ENCODE assay signal across 9 mouse cellular contexts in genomic region chr1:89457126-89458031, GRCm38 (mm10). TPM values are rescaled to one million over a fixed set of nuclear protein-coding genes. Genes with fewer than 3 reads are reported as not detected.
A peak's percentile ranks its signal among the peaks of the same experiment; 100 is the strongest.
DNase-seq lines count a peak whose midpoint lies in the region; ATAC-seq and TF ChIP-seq lines count a peak whose summit lies in the region.
"Had no signal": no experiment of that assay in that cellular context is flagged by ENCODE, and none has a peak within 500 bp of the region (broad histone marks: within the 10 kb centered on the region; RNA-seq: fewer than 3 reads in every experiment).

No protein-coding gene starts in this region.

- peak; percentile 73 for DNase-seq in kidney, adult 2 months
- no peak for DNase-seq in kidney, postnatal 4 days
- DNase-seq in left cerebral cortex, adult 8-10 months (ENCODE audit: low spot score in 2 of 2) = no peak
- DNase-seq in layer of hippocampus, postnatal 10 days (ENCODE audit: low spot score in 2 of 2) = no peak
- no peak for DNase-seq in left cerebral cortex, postnatal 4 days

- H3K4me3 ChIP-seq in kidney, adult 2 months (ENCODE audit: insufficient read depth, low read depth, low read length) = peak overlapping the region; percentile 6; the same call in 1 of the 2 replicates
- peak overlapping the region; percentile 82 for H3K4me3 ChIP-seq in cortical plate, adult 2 months (ENCODE audit: insufficient read depth, low read length)
- no peak overlapping the region for H3K4me3 ChIP-seq in intestine, postnatal 0 days (ENCODE audit: low read depth, low read length)
- H3K4me3 ChIP-seq in neural tube, embryonic 12.5 days = 0 out of 2 replicates have a peak overlapping the region, but pooled peaks have one; percentile 93
- H3K4me3 ChIP-seq: megakaryocyte, embryonic 14.5 days had no signal

- H3K9ac ChIP-seq in intestine, postnatal 0 days (ENCODE audit: low read depth, low read length) = no peak overlapping the region
- H3K9ac ChIP-seq in neural tube, embryonic 12.5 days = peak overlapping the region; percentile 92; the same call in 1 of the 2 replicates

- peak overlapping the region; percentile 52 for H3K27ac ChIP-seq in kidney, adult 2 months (ENCODE audit: insufficient read depth, low read depth, low read length)
- no peak overlapping the region for H3K27ac ChIP-seq in cortical plate, adult 2 months (ENCODE audit: insufficient read depth, low read length)
- no peak overlapping the region for H3K27ac ChIP-seq in intestine, postnatal 0 days (ENCODE audit: low read depth, low read length)
- H3K27ac ChIP-seq in neural tube, embryonic 12.5 days = no peak overlapping the region

- no peaks in the 10 kb centered on the region for H3K27me3 ChIP-seq in kidney, adult 2 months (replicated peaks; ENCODE audit: control insufficient read depth, insufficient read depth, low read length)
- H3K27me3 ChIP-seq in intestine, postnatal 0 days (replicated peaks; ENCODE audit: control insufficient read depth, insufficient read depth, low read length) = no peaks in the 10 kb centered on the region
- H3K27me3 ChIP-seq in neural tube, embryonic 12.5 days (replicated peaks) = no peaks in the 10 kb centered on the region

- ATAC-seq in intestine, postnatal 0 days = no peak
- ATAC-seq in neural tube, embryonic 12.5 days (ENCODE audit: low FRiP score, low read depth) = no peak

- intact Hi-C loops in left cerebral cortex, postnatal 4 days (cut with DNase I) = no loop called here

- TF ChIP-seq CTCF in kidney, adult 2 months (conservative IDR thresholded peaks at IDR 0.05; ENCODE audit: insufficient read depth, insufficient read length, low read depth, low read length) = no peak
- TF ChIP-seq CTCF in cortical plate, adult 2 months (IDR thresholded peaks at IDR 0.05; ENCODE audit: extremely low read depth, insufficient read depth, low read length) = no peak
- no peak for TF ChIP-seq CTCF in intestine, postnatal 0 days (IDR thresholded peaks at IDR 0.05; ENCODE audit: low read depth)

- no peaks in the 10 kb centered on the region for H3K36me3 ChIP-seq in kidney, adult 2 months (ENCODE audit: control insufficient read depth, insufficient read depth, low read length)
- H3K36me3 ChIP-seq in intestine, postnatal 0 days (ENCODE audit: control insufficient read depth, insufficient read depth) = no peaks in the 10 kb centered on the region
- H3K36me3 ChIP-seq in neural tube, embryonic 12.5 days = peaks cover 7% of the 10 kb centered on the region

- WGBS in kidney, adult 2 months = 60% methylated on average over 17 of the region's 17 CpGs
- 71% methylated on average over 17 of the region's 17 CpGs for WGBS in intestine, postnatal 0 days
- 64% methylated on average over 17 of the region's 17 CpGs for WGBS in neural tube, embryonic 12.5 days

- no peaks in the 10 kb centered on the region for H3K9me3 ChIP-seq in intestine, postnatal 0 days (ENCODE audit: control insufficient read depth)
- H3K9me3 ChIP-seq in neural tube, embryonic 12.5 days = 0 out of 2 replicates have a peak, but pooled peaks cover 6% of the 10 kb centered on the region

- TF ChIP-seq POLR2A in kidney, adult 2 months (IDR thresholded peaks at IDR 0.05; ENCODE audit: low read depth, low read length) = no peak
- TF ChIP-seq POLR2A in cortical plate, adult 2 months (IDR thresholded peaks at IDR 0.05; ENCODE audit: extremely low read depth, insufficient read depth, low read length) = no peak

- peak overlapping the region; percentile 98 for H3K4me2 ChIP-seq in intestine, postnatal 0 days (replicated peaks; ENCODE audit: low read depth)
- H3K4me2 ChIP-seq in neural tube, embryonic 12.5 days (replicated peaks) = peak overlapping the region; percentile 94

- H3K4me1 ChIP-seq in kidney, adult 2 months (ENCODE audit: control insufficient read depth, insufficient read depth, low read length) = peaks cover 22% of the 10 kb centered on the region; the same call in 1 of the 2 replicates
- peaks cover 3% of the 10 kb centered on the region; the same call in 1 of the 2 replicates for H3K4me1 ChIP-seq in cortical plate, adult 2 months (ENCODE audit: control insufficient read depth, insufficient read depth, low read length)
- peaks cover 8% of the 10 kb centered on the region; the same call in 1 of the 2 replicates for H3K4me1 ChIP-seq in intestine, postnatal 0 days (replicated peaks; ENCODE audit: control insufficient read depth, insufficient read depth, low read length)
- peaks cover 37% of the 10 kb centered on the region for H3K4me1 ChIP-seq in neural tube, embryonic 12.5 days

RNA-seq across cellular contexts. Expression of gene Agap1, which starts 2.8 kb away (rescaled TPM):
- polyA plus RNA-seq in kidney, adult 2 months (2012; rRNA removed) = 29.3 and 31.6 TPM in 2 replicates
- polyA plus RNA-seq in cortical plate, adult 2 months (2012; rRNA removed) = 43.1 and 45.4 TPM in 2 replicates
- polyA plus RNA-seq in intestine, postnatal 0 days (2015; fragmentation: Nextera tagmentation; extraction: Ambion mirVana) = 6.1 and 7.0 TPM in 2 replicates
- polyA plus RNA-seq in neural tube, embryonic 12.5 days (2016; fragmentation: Nextera tagmentation; extraction: Ambion mirVana) = 61.6 and 76.1 TPM in 2 replicates
- 100 to 1,000 TPM; 269 to 335 (median 295) TPM for total RNA-seq in left cerebral cortex, adult 8-10 months (2022)
- total RNA-seq in layer of hippocampus, postnatal 10 days (2021) = 100 to 1,000 TPM; 313 to 315 TPM
- 100 to 1,000 TPM; 415 to 416 TPM for total RNA-seq in left cerebral cortex, postnatal 4 days (2021)
